Mouse (Mus musculus): ENCODE results near the gene Ldlrad2. TPM values are rescaled to one million over a fixed set of nuclear protein-coding genes. Genes with fewer than 3 reads are reported as not detected.

Ldlrad2 gene
- polyA plus RNA-seq, 1 experiment = not detected

DNA sequence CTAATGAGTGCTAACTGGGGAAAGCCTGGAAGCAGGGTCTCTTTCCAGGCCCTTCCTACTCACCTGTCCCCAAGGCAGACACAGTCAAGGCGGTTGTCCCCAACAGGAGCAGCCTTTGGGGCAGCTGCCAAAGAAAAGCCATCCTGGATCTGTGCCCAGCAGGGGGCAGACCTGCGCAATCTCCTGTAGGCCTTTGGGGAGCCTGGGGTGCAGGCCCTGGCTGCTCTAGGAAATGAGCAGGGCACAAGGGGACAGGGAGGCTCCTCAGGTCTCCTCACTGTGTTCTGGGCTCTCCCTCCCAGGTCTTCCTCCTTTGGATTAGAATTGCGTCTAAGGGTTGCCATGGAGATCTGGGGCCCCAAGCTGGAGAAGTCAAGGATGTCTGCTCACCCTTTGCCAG, 7.4 kb upstream of the Ldlrad2 start:
- WGBS = 72% methylated on average over 3 of the region's 3 CpGs
- H3K27me3 ChIP-seq (replicated peaks; ENCODE audit: control insufficient read depth, insufficient read depth, low read length) = no peaks in the 10 kb centered on the region
- H3K36me3 ChIP-seq (ENCODE audit: control insufficient read depth, insufficient read depth, low read length) = no peaks in the 10 kb centered on the region
- H3K4me1 ChIP-seq (ENCODE audit: control insufficient read depth, insufficient read depth, low read length) = no peaks in the 10 kb centered on the region
- DNase-seq = peak; percentile 28
- TF ChIP-seq POLR2A (IDR thresholded peaks at IDR 0.05; ENCODE audit: low read depth, low read length) (no peak), CTCF (conservative IDR thresholded peaks at IDR 0.05; ENCODE audit: insufficient read depth, insufficient read length, low read depth, low read length) (peak; percentile 33)
- no peak overlapping the region for H3K4me3 ChIP-seq (ENCODE audit: insufficient read depth, low read depth, low read length)
- H3K27ac ChIP-seq (ENCODE audit: insufficient read depth, low read depth, low read length) = no peak overlapping the region

DNA sequence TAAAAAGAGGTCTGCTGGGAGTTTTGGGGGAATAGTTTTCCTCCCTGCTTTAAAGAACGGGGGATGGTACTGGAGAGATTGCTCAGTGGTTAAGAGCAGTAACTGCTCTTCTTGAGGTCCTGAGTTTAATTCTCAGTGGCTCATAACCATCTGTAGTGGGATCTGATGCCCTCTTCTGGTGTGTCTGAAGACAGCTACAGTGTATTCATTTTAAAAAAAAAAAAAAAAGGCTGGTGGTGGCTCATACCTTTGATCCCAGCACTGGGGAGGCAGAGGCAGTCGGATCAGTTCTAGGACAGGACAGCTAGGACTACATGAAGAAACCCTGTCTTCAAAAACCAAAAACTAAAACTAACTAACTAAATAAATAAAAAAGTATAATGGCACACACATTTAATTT, 5.9 kb upstream of the Ldlrad2 start:
- no peaks in the 10 kb centered on the region for H3K4me1 ChIP-seq (ENCODE audit: control insufficient read depth, insufficient read depth, low read length)
- no peak overlapping the region for H3K4me3 ChIP-seq (ENCODE audit: insufficient read depth, low read depth, low read length)
- TF ChIP-seq POLR2A (IDR thresholded peaks at IDR 0.05; ENCODE audit: low read depth, low read length) (no peak), CTCF (conservative IDR thresholded peaks at IDR 0.05; ENCODE audit: insufficient read depth, insufficient read length, low read depth, low read length) (no peak)
- H3K27ac ChIP-seq (ENCODE audit: insufficient read depth, low read depth, low read length) = no peak overlapping the region
- no peak for DNase-seq
- no peaks in the 10 kb centered on the region for H3K36me3 ChIP-seq (ENCODE audit: control insufficient read depth, insufficient read depth, low read length)
- no peaks in the 10 kb centered on the region for H3K27me3 ChIP-seq (replicated peaks; ENCODE audit: control insufficient read depth, insufficient read depth, low read length)
- 78% methylated on average over 2 of the region's 2 CpGs for WGBS

- Histone ChIP-seq H3K27ac (ENCODE audit: insufficient read depth, low read depth, low read length) (no peak overlapping the region), H3K4me1 (ENCODE audit: control insufficient read depth, insufficient read depth, low read length) (no peaks in the 10 kb centered on the region), H3K4me3 (ENCODE audit: insufficient read depth, low read depth, low read length) (no peak overlapping the region), H3K36me3 (ENCODE audit: control insufficient read depth, insufficient read depth, low read length) (no peaks in the 10 kb centered on the region), H3K27me3 (replicated peaks; ENCODE audit: control insufficient read depth, insufficient read depth, low read length) (no peaks in the 10 kb centered on the region)
- 65% methylated on average over 4 of the region's 4 CpGs for WGBS
- no peak for TF ChIP-seq CTCF (conservative IDR thresholded peaks at IDR 0.05; ENCODE audit: insufficient read depth, insufficient read length, low read depth, low read length)
- no peak for TF ChIP-seq POLR2A (IDR thresholded peaks at IDR 0.05; ENCODE audit: low read depth, low read length)
- DNase-seq = peak; percentile 26
Measured at GRCm38 (mm10) chr4:137579789-137580188, 5.4 kb upstream of the Ldlrad2 start.

GRCm38 (mm10) chr4:137578181-137578845, 3.9 kb upstream of the Ldlrad2 start:
- no peaks in the 10 kb centered on the region for H3K27me3 ChIP-seq (replicated peaks; ENCODE audit: control insufficient read depth, insufficient read depth, low read length)
- WGBS = 9% methylated on average over 39 of the region's 39 CpGs
- H3K36me3 ChIP-seq (ENCODE audit: control insufficient read depth, insufficient read depth, low read length) = no peaks in the 10 kb centered on the region
- peak; percentile 58 for DNase-seq
- TF ChIP-seq CTCF (conservative IDR thresholded peaks at IDR 0.05; ENCODE audit: insufficient read depth, insufficient read length, low read depth, low read length) (peak; percentile 55), POLR2A (IDR thresholded peaks at IDR 0.05; ENCODE audit: low read depth, low read length) (no peak)
- H3K4me1 ChIP-seq (ENCODE audit: control insufficient read depth, insufficient read depth, low read length) = no peaks in the 10 kb centered on the region
- no peak overlapping the region; the same call in 1 of the 2 replicates for H3K4me3 ChIP-seq (ENCODE audit: insufficient read depth, low read depth, low read length)
- no peak overlapping the region for H3K27ac ChIP-seq (ENCODE audit: insufficient read depth, low read depth, low read length)

DNA sequence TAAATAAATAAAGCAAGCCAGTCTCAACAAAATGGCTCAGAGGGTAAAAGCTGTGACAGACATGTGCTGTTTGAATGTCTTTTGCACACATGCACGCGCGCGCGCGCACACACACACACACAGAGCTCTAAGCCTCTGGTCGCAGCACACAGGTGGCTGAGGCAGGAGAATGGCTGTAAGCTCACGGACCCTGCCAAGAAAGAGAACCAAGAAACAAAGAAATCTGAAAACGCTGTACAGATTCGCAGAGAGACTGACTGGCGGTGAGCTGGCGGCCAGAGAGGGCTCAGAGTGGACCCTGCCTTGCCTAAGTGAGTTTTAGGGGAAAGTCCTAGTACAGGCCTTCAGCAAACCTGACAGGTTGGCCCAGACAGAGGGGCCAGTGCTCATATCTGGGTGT, 3.1 kb upstream of the Ldlrad2 start:
- no peaks in the 10 kb centered on the region for H3K36me3 ChIP-seq (ENCODE audit: control insufficient read depth, insufficient read depth, low read length)
- no peak overlapping the region for H3K4me3 ChIP-seq (ENCODE audit: insufficient read depth, low read depth, low read length)
- TF ChIP-seq POLR2A (IDR thresholded peaks at IDR 0.05; ENCODE audit: low read depth, low read length) (no peak), CTCF (conservative IDR thresholded peaks at IDR 0.05; ENCODE audit: insufficient read depth, insufficient read length, low read depth, low read length) (no peak)
- H3K27me3 ChIP-seq (replicated peaks; ENCODE audit: control insufficient read depth, insufficient read depth, low read length) = no peaks in the 10 kb centered on the region
- H3K27ac ChIP-seq (ENCODE audit: insufficient read depth, low read depth, low read length) = no peak overlapping the region
- whole genome bisulfite sequencing = 98% methylated on average over 12 of the region's 12 CpGs
- DNase-seq = no peak
- H3K4me1 ChIP-seq (ENCODE audit: control insufficient read depth, insufficient read depth, low read length) = no peaks in the 10 kb centered on the region

GRCm38 (mm10) chr4:137569873-137570272, 4.5 kb downstream of the Ldlrad2 start:
- H3K4me3 ChIP-seq (ENCODE audit: insufficient read depth, low read depth, low read length) = no peak overlapping the region
- DNase-seq = no peak
- H3K4me1 ChIP-seq (ENCODE audit: control insufficient read depth, insufficient read depth, low read length) = no peaks in the 10 kb centered on the region
- WGBS = 78% methylated on average over 9 of the region's 9 CpGs
- TF ChIP-seq CTCF (conservative IDR thresholded peaks at IDR 0.05; ENCODE audit: insufficient read depth, insufficient read length, low read depth, low read length) = no peak
- TF ChIP-seq POLR2A (IDR thresholded peaks at IDR 0.05; ENCODE audit: low read depth, low read length) = no peak
- no peak overlapping the region for H3K27ac ChIP-seq (ENCODE audit: insufficient read depth, low read depth, low read length)
- H3K36me3 ChIP-seq (ENCODE audit: control insufficient read depth, insufficient read depth, low read length) = no peaks in the 10 kb centered on the region
- H3K27me3 ChIP-seq (replicated peaks; ENCODE audit: control insufficient read depth, insufficient read depth, low read length) = no peaks in the 10 kb centered on the region

DNA sequence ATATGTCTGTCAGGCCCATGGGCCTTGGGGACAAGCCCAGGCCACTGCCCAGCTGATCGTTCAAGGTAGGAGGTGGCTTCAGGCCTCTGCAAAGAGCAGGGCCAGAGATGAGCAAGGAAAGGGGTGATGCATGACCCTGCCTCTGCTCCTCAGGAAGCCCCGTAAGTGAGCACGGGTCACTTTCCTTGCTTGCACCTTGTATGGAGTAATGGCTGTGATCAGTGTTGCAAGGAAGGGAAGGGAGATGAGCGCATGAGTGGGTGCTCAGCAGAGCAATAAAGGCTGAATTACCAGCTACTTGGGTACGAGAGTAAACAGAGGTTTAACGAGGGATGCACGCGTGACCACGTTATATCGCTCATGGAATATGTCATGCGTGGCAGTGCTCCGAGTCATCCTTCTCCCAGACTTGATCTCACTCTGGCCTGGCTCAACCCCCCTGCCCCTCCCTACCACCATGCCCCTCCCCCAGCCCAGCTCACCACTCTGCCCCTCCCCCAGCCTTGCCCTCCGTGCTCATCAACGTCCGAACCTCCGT, 17.6 kb downstream of the Ldlrad2 start:
- Histone ChIP-seq H3K36me3 (ENCODE audit: control insufficient read depth, insufficient read depth, low read length) (peaks cover 2% of the 10 kb centered on the region; the same call in 1 of the 2 replicates), H3K4me3 (ENCODE audit: insufficient read depth, low read depth, low read length) (no peak overlapping the region), H3K27me3 (replicated peaks; ENCODE audit: control insufficient read depth, insufficient read depth, low read length) (no peaks in the 10 kb centered on the region), H3K4me1 (ENCODE audit: control insufficient read depth, insufficient read depth, low read length) (no peaks in the 10 kb centered on the region), H3K27ac (ENCODE audit: insufficient read depth, low read depth, low read length) (no peak overlapping the region)
- no peak for DNase-seq
- TF ChIP-seq POLR2A (IDR thresholded peaks at IDR 0.05; ENCODE audit: low read depth, low read length) = no peak
- no peak for TF ChIP-seq CTCF (conservative IDR thresholded peaks at IDR 0.05; ENCODE audit: insufficient read depth, insufficient read length, low read depth, low read length)
- 69% methylated on average over 16 of the region's 16 CpGs for WGBS

All from kidney, adult 2 months (tissue).